Mouse (Mus musculus): ENCODE results near the gene Sash1.

GRCm38 (mm10) chr10:8894965-8895515, 9.2 kb upstream of the Sash1 start:
- TF ChIP-seq CTCF (IDR thresholded peaks at IDR 0.05; ENCODE audit: control insufficient read depth, insufficient read depth, low read length), result no peak
- TF ChIP-seq POLR2A (IDR thresholded peaks at IDR 0.05; ENCODE audit: borderline replicate concordance, control insufficient read depth, low read depth, low read length), result no peak

All from bone marrow, adult 2 months (tissue).